Mouse (Mus musculus) cerebellum, adult 11 months (tissue): ENCODE results near the gene Gm9040.
"Not testable (repeated sequence)": the region's sequence is repeated elsewhere in the genome, so short reads cannot be mapped to it uniquely, and the experiment has no call there.

Experiments used
- DNase-seq: peaks from one replicate; pipeline ENCODE4 v3.0.0; 2022

Gm9040 gene

DNA sequence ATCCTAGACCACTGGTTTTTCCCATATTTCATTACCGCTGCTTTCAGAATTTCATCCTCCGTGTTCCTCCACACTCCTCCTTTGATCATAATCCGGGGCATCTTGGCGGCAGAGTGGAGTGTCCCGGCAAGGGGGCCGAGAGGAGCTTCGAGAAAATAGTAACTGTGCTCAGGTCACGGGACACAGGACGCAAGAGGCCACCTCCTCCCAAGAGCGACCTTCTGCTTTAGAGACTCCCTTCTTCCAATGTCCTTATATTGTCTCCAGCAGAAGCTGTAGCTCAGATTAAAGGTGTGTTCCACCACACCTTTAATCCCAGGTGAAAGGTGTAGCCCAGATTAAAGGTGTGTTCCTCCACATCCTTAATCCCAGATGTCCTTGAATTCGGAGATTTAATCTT, at the start of gene Gm9040:
TSS of gene Gm9040 (minus strand) at position 101 of the 400 bp plus-strand sequence.
- DNase-seq = not testable (repeated sequence)

DNA sequence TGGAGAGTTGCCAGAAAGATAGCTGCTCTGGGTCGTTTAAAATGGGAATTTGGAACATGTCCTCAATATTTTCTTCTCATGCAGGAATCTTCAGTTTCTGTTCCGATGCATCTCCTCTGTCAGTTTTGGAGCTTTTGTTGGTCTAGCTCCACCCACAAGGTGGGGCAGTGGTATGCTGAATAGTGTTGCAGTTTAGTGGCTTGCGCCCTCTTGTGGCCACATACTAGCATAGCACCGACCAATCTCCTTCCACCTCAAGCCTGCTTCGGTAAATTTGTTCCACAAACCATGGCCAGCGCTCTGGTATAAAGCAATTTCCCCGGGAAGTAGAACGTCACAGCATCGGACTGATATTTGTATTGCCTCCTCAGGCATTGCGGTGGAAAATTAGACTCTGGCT, 43.7 kb upstream of the Gm9040 start:
- peak; percentile 41 for DNase-seq

- DNase-seq = no peak
Measured at GRCm38 (mm10) chr10:118369518-118369917, 42.7 kb upstream of the Gm9040 start.

GRCm38 (mm10) chr10:118354005-118354404, 27.2 kb upstream of the Gm9040 start, which contains the start of gene Gm9049:
Gm9049 (minus strand) TSS chr10:118354105.
- DNase-seq = not testable (repeated sequence)

DNA sequence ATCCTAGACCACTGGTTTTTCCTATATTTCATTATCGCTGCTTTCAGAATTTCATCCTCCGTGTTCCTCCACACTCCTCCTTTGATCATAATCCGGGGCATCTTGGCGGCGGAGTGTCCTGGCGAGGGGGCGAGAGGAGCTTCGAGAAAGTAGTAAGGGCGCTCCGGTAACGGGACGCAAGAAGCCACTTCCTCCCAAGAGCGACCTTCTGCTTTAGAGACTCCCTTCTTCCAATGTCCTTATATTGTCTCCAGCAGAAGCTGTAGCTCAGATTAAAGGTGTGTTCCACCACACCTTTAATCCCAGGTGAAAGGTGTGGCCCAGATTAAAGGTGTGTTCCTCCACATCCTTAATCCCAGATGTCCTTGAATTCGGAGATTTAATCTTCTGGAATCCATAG, 21.8 kb upstream of the Gm9040 start, which contains the start of gene Gm9048:
TSS of gene Gm9048 (minus strand) at position 101 of the 400 bp plus-strand sequence.
- not testable (repeated sequence) for DNase-seq

DNA sequence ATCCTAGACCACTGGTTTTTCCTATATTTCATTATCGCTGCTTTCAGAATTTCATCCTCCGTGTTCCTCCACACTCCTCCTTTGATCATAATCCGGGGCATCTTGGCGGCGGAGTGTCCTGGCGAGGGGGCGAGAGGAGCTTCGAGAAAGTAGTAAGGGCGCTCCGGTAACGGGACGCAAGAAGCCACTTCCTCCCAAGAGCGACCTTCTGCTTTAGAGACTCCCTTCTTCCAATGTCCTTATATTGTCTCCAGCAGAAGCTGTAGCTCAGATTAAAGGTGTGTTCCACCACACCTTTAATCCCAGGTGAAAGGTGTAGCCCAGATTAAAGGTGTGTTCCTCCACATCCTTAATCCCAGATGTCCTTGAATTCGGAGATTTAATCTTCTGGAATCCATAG, 16.4 kb upstream of the Gm9040 start, which contains the start of gene Gm9046:
TSS of gene Gm9046 (minus strand) at position 101 of the 400 bp plus-strand sequence.
- not testable (repeated sequence) for DNase-seq

DNA sequence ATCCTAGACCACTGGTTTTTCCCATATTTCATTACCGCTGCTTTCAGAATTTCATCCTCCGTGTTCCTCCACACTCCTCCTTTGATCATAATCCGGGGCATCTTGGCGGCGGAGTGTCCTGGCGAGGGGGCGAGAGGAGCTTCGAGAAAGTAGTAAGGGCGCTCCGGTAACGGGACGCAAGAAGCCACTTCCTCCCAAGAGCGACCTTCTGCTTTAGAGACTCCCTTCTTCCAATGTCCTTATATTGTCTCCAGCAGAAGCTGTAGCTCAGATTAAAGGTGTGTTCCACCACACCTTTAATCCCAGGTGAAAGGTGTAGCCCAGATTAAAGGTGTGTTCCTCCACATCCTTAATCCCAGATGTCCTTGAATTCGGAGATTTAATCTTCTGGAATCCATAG, 11.0 kb upstream of the Gm9040 start, which contains the start of gene Gm9045:
TSS of gene Gm9045 (minus strand) at position 101 of the 400 bp plus-strand sequence.
- not testable (repeated sequence) for DNase-seq

- not testable (repeated sequence) for DNase-seq
Measured at GRCm38 (mm10) chr10:118332308-118332707, 5.5 kb upstream of the Gm9040 start, which contains the start of gene Gm9044. Gm9044 (minus strand) TSS chr10:118332408.

- DNase-seq = no peak
Measured at GRCm38 (mm10) chr10:118319024-118319423, 7.7 kb downstream of the Gm9040 start.

- not testable (repeated sequence) for DNase-seq
Measured at GRCm38 (mm10) chr10:118302133-118302532, 24.6 kb downstream of the Gm9040 start.

DNA sequence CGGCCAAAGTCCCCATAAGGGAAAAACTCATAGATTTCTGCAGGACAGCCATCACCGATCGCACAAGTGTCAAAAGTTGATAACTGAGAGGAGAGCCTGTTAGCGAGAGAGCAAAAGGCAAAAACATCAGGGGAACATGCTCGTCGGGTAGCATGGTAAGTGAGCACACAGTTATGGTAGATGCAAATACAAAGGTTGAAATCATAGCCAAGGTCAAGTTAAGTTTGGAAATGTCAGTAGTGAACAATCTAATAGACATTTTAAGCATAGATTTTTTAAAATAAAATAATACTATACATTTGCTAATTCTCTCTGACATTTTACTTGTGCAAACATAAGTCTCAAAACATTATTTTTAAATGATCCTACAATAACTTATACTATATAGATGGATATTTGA, 31.8 kb downstream of the Gm9040 start, which contains the start of gene Iltifb:
TSS of gene Iltifb (minus strand) at position 101 of the 400 bp plus-strand sequence.
- DNase-seq = no peak

DNA sequence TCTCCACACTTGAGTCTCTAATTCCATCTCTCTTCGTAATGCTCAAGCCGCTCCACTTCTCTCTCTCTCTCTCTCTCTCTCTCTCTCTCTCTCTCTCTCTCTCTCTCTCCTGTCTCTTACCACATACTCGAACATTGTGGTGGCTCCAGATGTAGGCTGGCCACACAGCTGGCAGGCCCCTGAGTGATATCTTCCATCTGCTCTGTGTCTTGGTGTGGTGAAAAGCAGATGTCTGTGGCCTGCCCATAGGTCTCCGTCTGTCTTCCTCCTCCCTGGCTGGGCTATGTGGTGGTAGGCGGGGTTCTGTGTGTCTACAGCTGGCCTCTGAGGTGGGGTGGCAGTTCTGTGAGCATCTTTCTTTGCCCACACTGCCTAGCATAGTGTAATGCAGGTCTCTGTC, 43.8 kb downstream of the Gm9040 start:
- not testable (repeated sequence) for DNase-seq

- DNase-seq = not testable (repeated sequence)
Measured at GRCm38 (mm10) chr10:118282565-118282964, 44.2 kb downstream of the Gm9040 start.

GRCm38 (mm10) chr10:118278069-118278468, 48.7 kb downstream of the Gm9040 start:
- DNase-seq = not testable (repeated sequence)
